Mouse (Mus musculus): Measurements from ENCODE around the gene Sipa1l2.

GRCm38 (mm10) chr8:125611799-125612560 lies 42.4 kb upstream of the Sipa1l2 start:
- no peak for TF ChIP-seq POLR2A (IDR thresholded peaks at IDR 0.05; ENCODE audit: low read depth, low read length)
- TF ChIP-seq CTCF (IDR thresholded peaks at IDR 0.05; ENCODE audit: borderline replicate concordance, insufficient read depth, low read length): no peak

Measured in embryonic fibroblast, embryonic 13.5 days (primary cell).